Mouse (Mus musculus): ENCODE measurements around the gene Thnsl1. TPM values are rescaled to one million over a fixed set of nuclear protein-coding genes. Genes with fewer than 3 reads are reported as not detected.

Thnsl1 gene
- polyA plus RNA-seq, 1 experiment from 2014 or later: 6.0 TPM

- Histone ChIP-seq H3K4me3 (ENCODE audit: low read length) (no peak overlapping the region), H3K36me3 (ENCODE audit: control insufficient read depth, insufficient read depth, low read length) (no peaks in the 10 kb centered on the region), H3K27me3 (replicated peaks; ENCODE audit: control insufficient read depth, insufficient read depth, low read length) (no peaks in the 10 kb centered on the region), H3K4me2 (ENCODE audit: low read depth, low read length) (no peak overlapping the region), H3K4me1 (ENCODE audit: control insufficient read depth, insufficient read depth, low read length) (no peaks in the 10 kb centered on the region), H3K9me3 (ENCODE audit: control insufficient read depth, low read length) (no peaks in the 10 kb centered on the region), H3K27ac (ENCODE audit: low read length) (no peak overlapping the region), H3K9ac (ENCODE audit: low read depth, low read length) (no peak overlapping the region)
- ATAC-seq: no peak
- WGBS: 88% methylated on average over 5 of the region's 5 CpGs
Measured at GRCm38 (mm10) chr2:21195233-21195632, 10.3 kb upstream of the Thnsl1 start.

DNA sequence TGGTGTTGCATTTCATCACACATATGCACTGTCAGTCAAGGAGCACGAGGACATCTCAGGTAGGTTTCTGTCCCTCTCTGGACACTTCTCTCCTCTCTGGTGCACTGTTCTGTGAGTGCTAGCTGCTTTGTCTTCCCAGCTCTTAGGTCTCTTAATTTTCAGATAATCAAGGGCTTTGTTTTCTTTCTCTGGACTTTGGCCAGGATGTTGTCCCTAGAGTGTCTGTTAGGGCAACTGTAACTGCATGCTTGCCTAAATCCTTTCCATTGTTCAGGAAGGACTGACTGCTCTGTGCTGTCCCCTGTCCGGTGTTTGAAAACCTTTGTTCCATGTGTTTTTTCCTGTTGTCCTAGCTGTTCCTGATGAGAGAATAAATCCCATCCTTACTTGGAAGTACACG, 6.5 kb upstream of the Thnsl1 start:
- H3K4me2 ChIP-seq (ENCODE audit: low read depth, low read length): no peak overlapping the region
- H3K9ac ChIP-seq (ENCODE audit: low read depth, low read length): no peak overlapping the region
- no peaks in the 10 kb centered on the region for H3K27me3 ChIP-seq (replicated peaks; ENCODE audit: control insufficient read depth, insufficient read depth, low read length)
- H3K9me3 ChIP-seq (ENCODE audit: control insufficient read depth, low read length): no peaks in the 10 kb centered on the region
- H3K4me3 ChIP-seq (ENCODE audit: low read length): no peak overlapping the region
- WGBS: 53% methylated on average over 3 of the region's 3 CpGs
- no peak overlapping the region for H3K27ac ChIP-seq (ENCODE audit: low read length)
- no peaks in the 10 kb centered on the region for H3K4me1 ChIP-seq (ENCODE audit: control insufficient read depth, insufficient read depth, low read length)
- no peak for ATAC-seq
- H3K36me3 ChIP-seq (ENCODE audit: control insufficient read depth, insufficient read depth, low read length): no peaks in the 10 kb centered on the region

- WGBS: 84% methylated on average over 2 of the region's 2 CpGs
- ATAC-seq: no peak
- Histone ChIP-seq H3K4me3 (ENCODE audit: low read length) (no peak overlapping the region), H3K9me3 (ENCODE audit: control insufficient read depth, low read length) (no peaks in the 10 kb centered on the region), H3K27me3 (replicated peaks; ENCODE audit: control insufficient read depth, insufficient read depth, low read length) (no peaks in the 10 kb centered on the region), H3K36me3 (ENCODE audit: control insufficient read depth, insufficient read depth, low read length) (no peaks in the 10 kb centered on the region), H3K27ac (ENCODE audit: low read length) (no peak overlapping the region), H3K4me2 (ENCODE audit: low read depth, low read length) (no peak overlapping the region), H3K4me1 (ENCODE audit: control insufficient read depth, insufficient read depth, low read length) (no peaks in the 10 kb centered on the region), H3K9ac (ENCODE audit: low read depth, low read length) (no peak overlapping the region)
Measured at GRCm38 (mm10) chr2:21202754-21203153, 2.8 kb upstream of the Thnsl1 start.

DNA sequence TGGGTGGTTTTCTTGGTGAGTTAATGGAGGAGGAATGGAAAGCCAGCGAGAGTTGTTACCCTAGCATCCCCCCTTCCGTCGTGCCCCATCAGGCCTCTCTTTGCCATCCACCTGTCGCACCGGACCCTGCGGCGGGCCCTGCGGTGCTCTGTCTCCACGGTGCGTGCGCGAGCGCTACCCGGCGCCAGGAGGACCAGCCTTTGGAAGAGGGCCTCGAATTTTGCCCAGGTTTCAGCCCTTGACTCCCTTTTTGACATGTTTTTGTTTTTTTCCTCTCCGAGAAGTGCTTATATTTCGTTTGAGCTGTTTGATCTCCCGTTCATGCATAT, 271 bp downstream of the Thnsl1 start:
- peak; percentile 91 for ATAC-seq

GRCm38 (mm10) chr2:21206278-21206677, 754 bp downstream of the Thnsl1 start:
- Histone ChIP-seq H3K9ac (ENCODE audit: low read depth, low read length) (peak overlapping the region; percentile 68), H3K4me3 (ENCODE audit: low read length) (peak overlapping the region; percentile 69), H3K27me3 (replicated peaks; ENCODE audit: control insufficient read depth, insufficient read depth, low read length) (no peaks in the 10 kb centered on the region), H3K4me2 (ENCODE audit: low read depth, low read length) (peak overlapping the region; percentile 81), H3K27ac (ENCODE audit: low read length) (no peak overlapping the region), H3K4me1 (ENCODE audit: control insufficient read depth, insufficient read depth, low read length) (no peaks in the 10 kb centered on the region), H3K36me3 (ENCODE audit: control insufficient read depth, insufficient read depth, low read length) (no peaks in the 10 kb centered on the region), H3K9me3 (ENCODE audit: control insufficient read depth, low read length) (no peaks in the 10 kb centered on the region)
- no peak for ATAC-seq
- WGBS: 45% methylated on average over 6 of the region's 6 CpGs

More for the DNA sequence above, 271 bp downstream of the Thnsl1 start:
- peak overlapping the region; percentile 81 for H3K4me2 ChIP-seq (ENCODE audit: low read depth, low read length)
- no peaks in the 10 kb centered on the region for H3K36me3 ChIP-seq (ENCODE audit: control insufficient read depth, insufficient read depth, low read length)
- WGBS: 1% methylated on average over 19 of the region's 19 CpGs
- H3K27me3 ChIP-seq (replicated peaks; ENCODE audit: control insufficient read depth, insufficient read depth, low read length): no peaks in the 10 kb centered on the region
- peak overlapping the region; percentile 68 for H3K9ac ChIP-seq (ENCODE audit: low read depth, low read length)
- H3K4me1 ChIP-seq (ENCODE audit: control insufficient read depth, insufficient read depth, low read length): no peaks in the 10 kb centered on the region
- H3K9me3 ChIP-seq (ENCODE audit: control insufficient read depth, low read length): no peaks in the 10 kb centered on the region
- H3K27ac ChIP-seq (ENCODE audit: low read length): peak overlapping the region; percentile 42
- peak overlapping the region; percentile 69 for H3K4me3 ChIP-seq (ENCODE audit: low read length)

DNA sequence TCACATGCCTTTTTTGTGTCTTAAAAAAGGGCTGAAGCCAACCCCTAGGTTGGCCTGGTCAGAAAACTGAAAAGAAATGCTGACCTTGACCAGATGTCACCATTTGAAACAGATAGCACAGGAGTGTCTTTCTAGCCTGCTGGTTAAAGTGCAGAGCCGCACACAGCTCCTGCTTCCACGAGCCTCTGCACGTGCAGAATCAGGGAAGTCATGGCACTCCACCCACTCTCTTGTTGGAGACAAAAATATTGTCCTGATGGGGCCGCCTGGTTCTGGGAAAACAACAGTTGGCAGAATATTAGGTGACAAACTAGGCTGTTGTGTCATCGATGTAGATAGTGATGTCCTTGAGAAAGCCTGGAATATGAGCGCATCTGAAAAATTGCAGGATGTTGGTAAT, 5.8 kb downstream of the Thnsl1 start:
- Histone ChIP-seq H3K9me3 (ENCODE audit: control insufficient read depth, low read length) (no peaks in the 10 kb centered on the region), H3K4me3 (ENCODE audit: low read length) (no peak overlapping the region), H3K36me3 (ENCODE audit: control insufficient read depth, insufficient read depth, low read length) (no peaks in the 10 kb centered on the region), H3K27me3 (replicated peaks; ENCODE audit: control insufficient read depth, insufficient read depth, low read length) (no peaks in the 10 kb centered on the region), H3K27ac (ENCODE audit: low read length) (no peak overlapping the region), H3K4me1 (ENCODE audit: control insufficient read depth, insufficient read depth, low read length) (no peaks in the 10 kb centered on the region), H3K4me2 (ENCODE audit: low read depth, low read length) (no peak overlapping the region), H3K9ac (ENCODE audit: low read depth, low read length) (no peak overlapping the region)
- ATAC-seq: no peak
- WGBS: 78% methylated on average over 6 of the region's 6 CpGs

DNA sequence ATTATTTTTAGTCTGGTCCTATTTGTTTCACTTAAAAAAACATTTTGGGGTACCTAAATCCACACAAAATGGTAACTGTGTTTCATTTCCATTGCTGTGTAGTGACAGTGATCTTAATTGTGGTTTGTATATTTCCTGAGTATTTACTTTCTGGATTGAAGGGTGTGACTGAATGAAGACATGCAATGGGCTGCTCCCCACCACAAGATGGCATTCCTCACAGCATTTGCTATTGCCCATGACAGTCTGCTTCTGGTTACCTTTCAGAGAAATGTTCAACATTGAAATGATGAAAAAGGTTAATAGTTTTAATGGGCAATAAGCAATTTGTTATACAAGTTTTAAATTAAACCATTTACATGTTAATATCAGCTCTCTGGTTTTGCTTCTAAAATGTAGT, 8.8 kb downstream of the Thnsl1 start:
- Histone ChIP-seq H3K9me3 (ENCODE audit: control insufficient read depth, low read length) (no peaks in the 10 kb centered on the region), H3K4me2 (ENCODE audit: low read depth, low read length) (no peak overlapping the region), H3K4me3 (ENCODE audit: low read length) (no peak overlapping the region), H3K36me3 (ENCODE audit: control insufficient read depth, insufficient read depth, low read length) (no peaks in the 10 kb centered on the region), H3K27me3 (replicated peaks; ENCODE audit: control insufficient read depth, insufficient read depth, low read length) (no peaks in the 10 kb centered on the region), H3K4me1 (ENCODE audit: control insufficient read depth, insufficient read depth, low read length) (no peaks in the 10 kb centered on the region), H3K9ac (ENCODE audit: low read depth, low read length) (no peak overlapping the region), H3K27ac (ENCODE audit: low read length) (no peak overlapping the region)
- no peak for ATAC-seq

DNA sequence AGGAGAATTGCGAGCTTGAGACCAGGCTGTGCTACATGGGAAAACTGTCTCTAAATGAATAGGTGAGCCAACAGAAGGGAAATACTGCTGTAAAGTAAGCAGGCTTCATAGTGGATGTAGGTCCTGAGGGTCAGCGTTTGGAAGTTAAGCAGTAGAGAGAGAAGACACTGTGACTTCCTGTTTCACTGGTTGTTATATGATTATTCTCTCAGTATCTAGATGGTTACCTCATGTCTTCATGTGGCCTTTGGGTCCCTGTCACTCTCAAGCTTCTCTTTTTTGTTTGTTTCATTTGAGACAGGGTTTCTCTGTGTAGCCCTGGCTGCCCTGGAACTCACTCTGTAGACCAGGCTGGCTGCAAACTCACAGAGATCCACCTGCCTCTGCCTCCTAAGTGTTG, 9.8 kb downstream of the Thnsl1 start:
- Histone ChIP-seq H3K4me1 (ENCODE audit: control insufficient read depth, insufficient read depth, low read length) (no peaks in the 10 kb centered on the region), H3K4me3 (ENCODE audit: low read length) (no peak overlapping the region), H3K36me3 (ENCODE audit: control insufficient read depth, insufficient read depth, low read length) (no peaks in the 10 kb centered on the region), H3K9me3 (ENCODE audit: control insufficient read depth, low read length) (no peaks in the 10 kb centered on the region), H3K27me3 (replicated peaks; ENCODE audit: control insufficient read depth, insufficient read depth, low read length) (no peaks in the 10 kb centered on the region), H3K4me2 (ENCODE audit: low read depth, low read length) (no peak overlapping the region), H3K27ac (ENCODE audit: low read length) (no peak overlapping the region), H3K9ac (ENCODE audit: low read depth, low read length) (no peak overlapping the region)
- ATAC-seq: no peak
- WGBS: 95% methylated on average over 2 of the region's 2 CpGs

- H3K27ac ChIP-seq (ENCODE audit: low read length): no peak overlapping the region
- no peak overlapping the region for H3K4me2 ChIP-seq (ENCODE audit: low read depth, low read length)
- H3K27me3 ChIP-seq (replicated peaks; ENCODE audit: control insufficient read depth, insufficient read depth, low read length): no peaks in the 10 kb centered on the region
- H3K9me3 ChIP-seq (ENCODE audit: control insufficient read depth, low read length): no peaks in the 10 kb centered on the region
- H3K4me3 ChIP-seq (ENCODE audit: low read length): no peak overlapping the region
- no peaks in the 10 kb centered on the region for H3K4me1 ChIP-seq (ENCODE audit: control insufficient read depth, insufficient read depth, low read length)
- peak; percentile 94 for ATAC-seq
- no peak overlapping the region for H3K9ac ChIP-seq (ENCODE audit: low read depth, low read length)
- WGBS: 70% methylated on average over 9 of the region's 9 CpGs
- H3K36me3 ChIP-seq (ENCODE audit: control insufficient read depth, insufficient read depth, low read length): no peaks in the 10 kb centered on the region
Measured at GRCm38 (mm10) chr2:21222453-21223384, 17.2 kb downstream of the Thnsl1 start.

- WGBS: 49% methylated on average over 2 of the region's 2 CpGs
- Histone ChIP-seq H3K9ac (ENCODE audit: low read depth, low read length) (no peak overlapping the region), H3K4me3 (ENCODE audit: low read length) (no peak overlapping the region), H3K4me2 (ENCODE audit: low read depth, low read length) (no peak overlapping the region), H3K9me3 (ENCODE audit: control insufficient read depth, low read length) (no peaks in the 10 kb centered on the region), H3K27me3 (replicated peaks; ENCODE audit: control insufficient read depth, insufficient read depth, low read length) (no peaks in the 10 kb centered on the region), H3K4me1 (ENCODE audit: control insufficient read depth, insufficient read depth, low read length) (0 out of 2 replicates have a peak, but pooled peaks cover 3% of the 10 kb centered on the region), H3K36me3 (ENCODE audit: control insufficient read depth, insufficient read depth, low read length) (no peaks in the 10 kb centered on the region), H3K27ac (ENCODE audit: low read length) (no peak overlapping the region)
- no peak for ATAC-seq
Measured at GRCm38 (mm10) chr2:21230276-21230675, 24.8 kb downstream of the Thnsl1 start.
